Comparison of ENCODE assay signal across 22 mouse cellular contexts in the genomic region with DNA sequence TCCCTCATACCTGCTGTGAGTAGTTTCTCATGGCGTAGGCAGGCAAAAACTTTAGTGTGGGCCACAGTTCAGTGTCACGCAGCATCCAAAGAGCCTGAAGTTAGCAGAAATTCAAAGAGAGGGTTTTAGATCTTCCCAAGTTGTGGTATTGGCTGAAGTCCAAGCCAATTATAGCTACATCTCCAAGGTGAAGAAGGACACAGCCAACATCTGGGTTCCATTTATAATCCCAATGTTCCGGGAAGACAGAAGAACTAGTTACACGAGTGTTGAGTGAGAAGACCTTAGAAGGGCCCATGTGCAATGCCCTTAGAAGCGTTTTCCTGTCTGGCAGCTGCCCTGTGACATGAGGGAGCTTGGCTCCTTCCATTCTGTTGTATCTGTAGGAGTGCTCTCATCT.
"Had no signal": no experiment of that assay in that cellular context is flagged by ENCODE, and none has a peak within 500 bp of the region (broad histone marks: within the 10 kb centered on the region; RNA-seq: fewer than 3 reads in every experiment).

No protein-coding gene starts in this region.

- ATAC-seq: liver, postnatal 0 days had no signal

- H3K9me3 ChIP-seq: kidney, embryonic 15.5 days; limb, embryonic 13.5 days; lung, embryonic 15.5 days; neural tube, embryonic 12.5 days; neural tube, embryonic 15.5 days had no signal

- H3K9ac ChIP-seq: kidney, embryonic 15.5 days; limb, embryonic 13.5 days; liver, embryonic 14.5 days; liver, postnatal 0 days; lung, embryonic 15.5 days; neural tube, embryonic 12.5 days; neural tube, embryonic 15.5 days had no signal

- H3K4me3 ChIP-seq: kidney, embryonic 15.5 days; limb, embryonic 13.5 days; lung, embryonic 15.5 days; neural tube, embryonic 12.5 days; neural tube, embryonic 15.5 days had no signal

- DNase-seq: kidney, adult 8-10 months; kidney, postnatal 14 days; kidney, postnatal 4 days; left cerebral cortex, postnatal 4 days; liver, postnatal 0 days; lung, postnatal 14 days; lung, postnatal 4 days; midbrain, embryonic 14.5 days; right cerebral cortex, adult 18-20 months; right cerebral cortex, postnatal 14 days; right cerebral cortex, postnatal 4 days; thymus, adult 2 months; thymus, postnatal 14 days; thymus, postnatal 4 days had no signal

- H3K4me1 ChIP-seq: neural tube, embryonic 12.5 days had no signal

- H3K27me3 ChIP-seq: kidney, embryonic 15.5 days; limb, embryonic 13.5 days; lung, embryonic 15.5 days; neural tube, embryonic 12.5 days had no signal

- H3K27ac ChIP-seq: kidney, embryonic 15.5 days; limb, embryonic 13.5 days; liver, embryonic 14.5 days; lung, embryonic 15.5 days; neural tube, embryonic 12.5 days; neural tube, embryonic 15.5 days; stomach, postnatal 0 days had no signal

- H3K36me3 ChIP-seq: kidney, embryonic 15.5 days; limb, embryonic 13.5 days; lung, embryonic 15.5 days; neural tube, embryonic 12.5 days; neural tube, embryonic 15.5 days had no signal

- H3K4me2 ChIP-seq: kidney, embryonic 15.5 days; limb, embryonic 13.5 days; lung, embryonic 15.5 days; midbrain, embryonic 11.5 days; neural tube, embryonic 12.5 days; neural tube, embryonic 15.5 days had no signal
